Mouse (Mus musculus): Measurements from ENCODE around the gene Gm20517.

GRCm38 (mm10) chr17:47651953-47652352 lies 40.6 kb downstream of the Gm20517 start:
- no peak for TF ChIP-seq MAFK (IDR thresholded peaks at IDR 0.05; ENCODE audit: insufficient read depth, low read depth, low read length)
- no peak for TF ChIP-seq CHD2 (IDR thresholded peaks at IDR 0.05; ENCODE audit: low read depth, low read length)
- no peak for TF ChIP-seq HCFC1 (IDR thresholded peaks at IDR 0.05; ENCODE audit: borderline replicate concordance, insufficient read depth, low read length)
